Mouse (Mus musculus) MEL (cell line): Measurements from ENCODE around the gene Col4a4.

Experiments used
- CHD1 ChIP-seq: IDR thresholded peaks from 2 replicates; pipeline ENCODE4 v1.6.1; 2012; ENCODE audit warnings: low read depth, mild to moderate bottlenecking, inconsistent platforms, low read length, improper control_type of control experiment
- CTCF ChIP-seq, 3 experiments: IDR thresholded peaks in 2 of 3; conservative IDR thresholded peaks in 1 of 3; 2 replicates each; pipeline ENCODE4 v1.5.1; 2011 to 2012; ENCODE audit warnings: low read length in 3 of 3, low read depth in 2 of 3, mild to moderate bottlenecking in 2 of 3, improper control_type of control experiment in 1 of 3, inconsistent platforms in 1 of 3, mixed read lengths in 1 of 3, moderate library complexity in 1 of 3; ENCODE audit not compliant: control insufficient read depth in 1 of 3, insufficient read depth in 1 of 3, poor library complexity in 1 of 3, severe bottlenecking in 1 of 3
- GATA1 ChIP-seq: IDR thresholded peaks from 2 replicates; pipeline ENCODE4 v1.6.1; 2011; ENCODE audit warnings: low read depth, low read length, improper control_type of control experiment
- POLR2AphosphoS2 ChIP-seq: IDR thresholded peaks from 2 replicates; pipeline ENCODE4 v1.6.1; 2011; ENCODE audit warnings: low read length, improper control_type of control experiment
- USF1 ChIP-seq: IDR thresholded peaks from 2 replicates; pipeline ENCODE4 v1.6.1; 2014; ENCODE audit warnings: low read depth, mild to moderate bottlenecking, inconsistent platforms, low read length, improper control_type of control experiment, moderate library complexity

DNA sequence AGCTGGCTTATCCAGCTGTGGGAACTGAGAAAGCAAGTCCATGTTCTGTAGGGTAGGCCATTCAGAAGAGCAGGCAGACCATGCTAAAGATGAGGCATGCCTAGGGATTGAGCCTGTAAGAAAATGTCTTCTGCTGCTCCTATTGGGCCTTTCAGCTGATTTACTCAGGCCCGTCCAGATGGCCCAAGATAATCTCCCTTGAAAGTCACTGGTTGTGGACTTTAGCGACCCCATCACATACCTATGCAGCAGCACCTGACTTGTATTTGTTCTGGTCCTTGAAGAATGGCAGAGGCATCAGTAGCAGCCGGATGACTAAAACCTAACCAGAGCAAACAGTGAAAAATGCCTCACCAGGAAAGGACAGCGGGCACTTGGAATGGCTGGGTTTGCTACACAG is 171.0 kb downstream of the Col4a4 start:
- TF ChIP-seq USF1 (no peak), CTCF (IDR thresholded peaks at IDR 0.05 in 2 of 3, conservative IDR thresholded peaks at IDR 0.05 in 1 of 3; ENCODE audit: control insufficient read depth in 1 of 3, insufficient read depth in 1 of 3, low read depth in 2 of 3, low read length in 3 of 3, poor library complexity in 1 of 3, severe bottlenecking in 1 of 3) (no peak), CHD1 (no peak), POLR2AphosphoS2 (no peak), GATA1 (no peak)
